Mouse (Mus musculus): ENCODE measurements around the gene Prmt7.
"Not testable (repeated sequence)": the region's sequence is repeated elsewhere in the genome, so short reads cannot be mapped to it uniquely, and the experiment has no call there.

The Prmt7 gene

DNA sequence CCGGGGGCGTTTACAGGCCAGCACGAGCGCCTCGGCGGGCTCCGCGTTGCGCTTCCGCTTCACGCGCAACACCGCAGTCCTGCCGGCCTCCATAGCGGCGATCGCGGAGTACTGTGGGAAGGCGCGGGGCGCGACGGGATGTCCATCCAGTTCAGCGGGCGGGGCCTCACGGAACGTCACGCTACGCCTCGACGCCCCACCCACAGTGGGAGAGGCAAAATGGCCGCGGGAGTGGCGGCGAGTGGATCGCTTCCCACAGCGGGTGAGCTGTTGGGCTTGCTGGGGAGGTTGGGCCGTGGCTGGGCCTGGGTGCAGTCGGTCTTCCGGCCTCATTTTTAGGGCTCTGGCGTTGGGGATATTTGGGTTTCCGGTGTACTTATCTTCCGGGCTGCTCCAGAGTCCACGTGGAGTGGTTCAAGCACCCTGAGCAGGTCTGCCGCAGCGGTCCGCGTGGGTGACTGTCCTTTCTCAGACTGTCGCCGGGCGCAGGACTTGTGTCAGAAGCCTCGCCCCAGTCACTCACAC is at the start of gene Prmt7, which contains the start of gene Slc7a6os:
Gene Prmt7 (plus strand): TSS at position 116 of the 525 bp plus-strand sequence.
Gene Slc7a6os (minus strand): TSS at position 115 of the 525 bp plus-strand sequence.
- DNase-seq, result peak; percentile 98

DNA sequence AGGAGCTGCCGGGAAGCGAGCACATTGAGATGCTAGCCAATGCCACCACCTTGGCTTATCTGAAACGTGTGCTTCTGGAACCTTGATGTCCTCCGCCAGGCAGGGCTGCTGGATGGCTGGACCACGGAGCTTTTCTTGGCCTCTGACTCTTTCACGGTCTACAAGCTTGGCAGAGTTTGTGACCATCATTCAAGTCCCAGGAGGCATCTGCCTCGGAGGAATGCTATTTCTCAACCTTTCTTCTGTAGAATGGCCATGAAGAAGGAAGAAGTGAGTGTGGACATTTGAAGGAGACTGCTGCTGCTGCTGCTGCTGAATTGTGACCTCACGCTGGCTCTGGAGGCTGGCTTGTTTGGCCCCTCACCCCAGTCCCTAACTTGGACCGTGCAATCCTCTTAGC is 47.5 kb upstream of the Prmt7 start:
- DNase-seq, result no peak

DNA sequence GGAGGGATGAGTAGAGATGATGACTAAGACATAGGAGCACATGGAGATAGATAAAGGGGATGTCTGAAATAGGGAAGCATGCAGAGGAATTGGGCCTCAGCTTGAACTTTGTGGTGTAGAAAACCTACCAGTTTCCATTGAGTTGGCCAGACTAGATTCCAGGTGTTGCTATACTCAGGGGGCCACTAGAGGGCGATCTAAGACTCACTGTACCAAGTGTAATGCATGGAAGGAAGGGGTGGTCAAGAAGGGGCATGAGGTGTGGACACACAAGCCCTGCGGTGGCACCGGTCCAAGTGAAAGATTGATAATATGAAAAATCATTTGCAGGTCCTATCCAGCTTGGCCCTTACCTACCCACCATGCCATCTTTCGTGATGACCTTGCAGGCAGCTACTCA is 45.3 kb upstream of the Prmt7 start:
- peak; percentile 88 to 91 for DNase-seq

DNA sequence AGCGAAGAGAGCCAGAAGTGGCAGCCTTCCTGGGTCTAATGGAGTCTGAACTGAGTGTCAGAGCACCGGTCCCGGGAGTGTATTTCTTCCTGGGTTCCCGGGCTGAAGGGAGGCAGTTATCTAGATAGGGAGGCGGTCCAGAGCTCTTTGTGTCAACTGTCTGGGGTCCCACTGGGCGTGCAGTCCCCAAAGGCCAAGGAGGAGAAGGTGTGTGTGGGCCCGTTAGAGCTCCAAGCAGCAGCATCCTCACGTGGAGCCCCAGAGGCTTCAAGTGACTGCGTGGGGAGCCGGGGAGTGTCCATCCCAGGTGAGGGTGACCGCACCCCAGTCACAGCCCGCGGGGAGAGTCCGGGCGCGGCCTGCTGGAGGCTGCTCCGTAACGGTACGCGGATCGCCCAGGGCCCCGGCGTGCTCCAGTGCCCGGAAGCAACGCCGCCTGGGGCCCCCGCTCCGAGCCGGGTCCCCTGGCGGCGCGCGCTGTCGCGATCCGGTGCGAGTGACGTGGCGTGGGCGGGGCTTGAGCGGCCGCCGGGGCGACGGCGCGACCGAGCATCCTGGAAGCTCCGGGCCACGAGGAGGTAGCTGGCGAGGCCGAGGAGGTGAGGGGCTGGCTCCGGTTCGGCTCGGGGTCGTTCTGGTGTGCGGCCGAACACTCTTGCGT is 42.2 kb upstream of the Prmt7 start, which contains the start of gene Slc7a6:
Gene Slc7a6 (plus strand): TSS at position 502 of the 661 bp plus-strand sequence.
- peak; percentile 92 to 94 for DNase-seq

DNA sequence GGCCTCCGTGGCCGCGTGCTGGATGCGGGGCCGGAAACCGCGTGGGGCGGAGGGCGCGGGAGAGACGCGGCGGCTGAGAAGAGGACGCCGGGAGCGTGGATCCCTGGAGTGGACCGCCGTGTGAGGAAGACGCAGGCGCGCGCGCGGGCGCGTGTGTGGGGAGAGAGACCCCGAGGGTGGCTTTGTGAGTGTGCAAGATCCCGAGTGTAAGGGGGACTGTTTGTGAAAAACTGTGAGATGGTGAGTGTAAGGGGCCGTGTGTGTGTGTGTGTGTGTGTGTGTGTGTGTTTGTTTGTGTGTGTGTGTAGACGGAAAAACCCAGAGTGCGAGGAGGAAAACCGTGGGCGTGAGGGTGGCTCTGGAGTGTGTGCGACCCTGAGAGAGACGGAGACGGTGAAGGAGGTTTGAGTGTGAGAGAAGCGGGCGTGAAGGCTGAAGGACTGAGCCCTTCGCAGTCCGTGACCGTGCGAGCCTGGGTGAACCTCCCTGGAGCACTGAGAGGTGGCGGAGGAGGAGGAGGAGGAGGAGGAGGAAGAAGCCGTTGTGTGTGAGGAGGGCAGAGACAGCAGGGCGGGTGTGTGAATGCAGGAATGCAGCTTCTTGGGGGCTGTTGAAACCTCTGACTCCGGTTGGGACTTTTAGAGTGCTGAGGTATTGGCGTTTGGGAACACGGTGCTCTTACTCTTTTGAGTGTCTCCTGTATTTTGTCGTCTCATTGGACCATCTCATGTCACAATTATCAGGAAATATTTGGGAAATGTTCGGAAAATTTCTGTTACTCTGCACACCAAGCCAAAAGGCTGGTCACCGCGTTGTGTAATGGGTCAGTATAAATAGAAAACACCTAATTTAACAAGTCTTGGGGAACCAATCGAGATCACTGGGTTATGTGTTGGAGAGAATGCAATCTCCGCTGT is 41.5 kb upstream of the Prmt7 start:
- no peak for DNase-seq

DNA sequence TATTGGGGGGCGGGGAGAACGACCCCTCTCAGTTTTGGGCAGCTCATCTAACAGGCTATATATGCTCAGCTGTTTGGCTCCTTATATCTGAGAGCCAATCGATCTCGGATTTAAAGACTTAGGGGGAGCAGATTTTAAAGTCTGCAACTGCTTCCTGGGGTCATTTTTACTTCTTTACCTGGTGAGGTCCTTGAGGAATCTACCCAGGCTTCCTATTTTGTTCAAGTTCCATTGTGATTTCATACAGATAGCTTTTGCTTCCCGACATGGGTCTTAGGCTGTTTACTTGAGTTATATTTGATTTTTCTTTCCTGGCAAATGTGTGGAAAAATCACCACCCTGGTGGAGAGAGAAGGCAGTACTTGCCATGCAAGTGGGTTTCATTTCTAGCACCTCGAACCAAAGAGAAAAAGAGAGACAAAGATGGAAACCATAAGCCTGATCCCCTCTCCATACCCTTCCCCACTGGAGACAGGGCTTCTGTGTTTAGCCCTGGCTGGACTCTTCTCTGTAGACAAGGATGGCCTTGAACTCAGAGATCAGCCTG is 40.7 kb upstream of the Prmt7 start:
- DNase-seq, result peak in 1 of 2 experiments; percentile 21

DNA sequence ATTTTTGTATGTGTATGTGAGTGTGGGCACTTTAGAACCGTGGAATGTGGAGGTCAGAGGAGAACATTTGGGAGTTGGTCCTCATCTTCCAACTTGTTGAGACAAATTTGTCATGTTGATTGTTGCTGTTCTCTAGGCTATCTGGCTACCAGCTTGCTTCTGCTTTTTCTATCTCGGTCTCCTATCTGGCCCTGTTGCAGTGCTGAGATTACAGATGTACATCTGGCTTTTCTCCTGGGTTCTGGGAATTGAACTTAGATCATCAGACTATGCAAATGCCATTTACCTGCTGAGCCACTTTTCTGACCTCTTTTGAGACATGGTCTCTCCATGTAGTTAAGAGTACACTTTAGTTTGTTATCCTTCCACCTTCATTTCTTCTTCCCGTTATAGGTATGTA is 37.2 kb upstream of the Prmt7 start:
- DNase-seq, result no peak

DNA sequence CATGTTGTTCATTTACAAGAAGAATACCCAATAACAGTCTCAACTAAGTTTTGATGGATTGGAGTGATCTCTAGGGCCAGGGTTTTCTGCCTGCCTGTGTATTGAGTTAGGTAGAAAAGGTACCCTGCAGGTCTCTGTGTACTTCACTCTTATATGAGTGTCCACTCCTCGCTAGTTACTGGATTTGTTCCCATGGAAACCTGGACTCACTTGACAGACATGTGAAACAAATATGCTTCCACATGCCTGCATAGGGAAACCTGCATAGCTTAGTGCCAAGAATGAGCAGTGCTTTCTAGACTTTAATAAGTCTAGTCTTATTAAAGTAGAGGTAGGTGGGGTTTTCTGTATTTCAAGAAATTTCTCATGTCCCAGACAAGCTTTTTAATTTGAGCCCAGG is 33.8 kb upstream of the Prmt7 start:
- DNase-seq, result no peak

DNA sequence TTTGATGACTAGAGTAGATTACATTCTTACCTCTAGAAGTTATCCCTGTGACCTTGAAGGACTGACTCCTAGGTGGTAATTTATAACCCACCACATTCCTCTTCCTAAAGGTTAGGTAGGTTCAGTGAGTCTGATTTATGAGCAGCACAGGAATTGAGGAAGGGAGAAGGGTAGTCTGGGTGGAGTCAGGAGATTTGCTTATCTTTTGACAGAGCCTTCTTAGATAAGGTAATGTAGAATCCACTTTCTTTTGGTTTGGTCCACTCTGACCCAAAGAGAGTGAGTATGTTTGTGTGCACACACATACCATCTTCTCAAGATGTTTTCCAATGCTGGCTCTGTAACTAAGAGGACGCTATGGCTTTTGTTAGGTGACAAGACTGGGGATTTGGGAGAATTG is 33.1 kb upstream of the Prmt7 start:
- no peak for DNase-seq

DNA sequence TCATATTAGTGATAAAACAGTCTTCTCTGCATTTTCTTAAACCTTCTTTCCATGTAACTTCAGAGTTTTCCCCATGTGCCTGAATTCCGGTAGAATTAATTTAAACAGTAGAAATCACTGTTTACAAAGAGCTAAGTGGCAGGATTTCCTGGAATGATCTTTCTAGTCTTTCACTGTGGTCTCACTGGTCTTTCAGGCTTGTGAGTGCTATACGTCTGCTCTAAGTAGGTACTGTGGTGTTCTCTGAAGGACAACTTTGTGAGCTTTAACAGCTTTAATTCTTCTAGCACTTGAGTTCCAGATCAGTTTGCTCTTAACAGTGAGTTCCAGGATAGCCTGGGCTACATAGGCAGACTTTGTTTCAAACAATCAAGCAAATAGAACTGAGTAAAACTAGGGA is 32.3 kb upstream of the Prmt7 start:
- DNase-seq, result no peak

DNA sequence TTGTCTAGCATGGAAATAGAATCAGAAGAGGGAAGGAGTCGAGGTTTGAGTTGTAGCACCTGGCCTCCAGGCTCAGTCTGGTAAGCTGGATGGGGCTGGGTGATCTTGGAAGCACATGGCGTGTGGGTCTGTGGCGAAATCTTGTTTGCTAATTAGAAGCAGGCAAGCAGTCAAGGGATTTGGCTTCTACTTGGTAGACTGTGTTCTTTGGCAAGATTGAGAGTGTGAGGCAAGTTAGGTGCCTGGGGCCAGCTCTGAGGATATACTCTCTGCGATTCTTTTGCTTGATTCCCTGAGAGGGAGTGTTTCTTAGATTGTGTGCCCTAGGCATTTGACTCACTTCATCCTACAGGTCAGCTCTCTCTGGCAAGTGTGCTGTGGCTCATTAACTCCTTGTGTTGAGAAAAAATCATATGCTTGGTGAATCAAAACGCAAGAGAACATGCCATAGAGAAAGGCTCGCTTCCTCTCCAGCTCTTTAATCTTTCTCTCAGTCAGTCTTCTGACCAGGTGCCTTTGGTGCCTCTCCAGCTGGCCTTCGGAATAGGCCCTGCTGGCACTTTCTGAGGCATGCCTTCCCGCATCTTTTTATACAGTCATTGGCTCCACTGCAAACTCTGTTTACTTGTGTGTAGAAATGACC is 25.0 kb upstream of the Prmt7 start:
- DNase-seq, result peak; percentile 53 to 56

DNA sequence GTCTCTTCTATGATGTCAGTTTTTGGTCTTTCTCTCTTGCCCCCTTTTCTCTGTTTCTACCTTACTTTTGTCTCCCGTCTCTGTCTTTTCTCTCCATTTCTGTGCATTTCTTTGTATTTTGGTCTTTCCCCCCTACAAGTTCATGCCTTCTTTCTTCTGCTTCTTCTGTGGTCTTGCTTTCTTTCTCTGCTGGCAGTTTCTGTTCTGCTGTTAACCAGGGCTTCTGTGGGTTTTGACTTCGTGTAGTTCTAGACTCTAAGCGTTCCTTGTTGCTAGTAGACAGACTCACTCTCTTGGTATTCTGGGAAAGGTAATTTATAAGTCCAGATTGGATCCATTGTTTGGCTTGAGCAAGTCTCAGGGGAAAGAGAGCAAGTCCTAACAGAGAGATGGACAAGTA is 24.3 kb upstream of the Prmt7 start:
- DNase-seq, result no peak

DNA sequence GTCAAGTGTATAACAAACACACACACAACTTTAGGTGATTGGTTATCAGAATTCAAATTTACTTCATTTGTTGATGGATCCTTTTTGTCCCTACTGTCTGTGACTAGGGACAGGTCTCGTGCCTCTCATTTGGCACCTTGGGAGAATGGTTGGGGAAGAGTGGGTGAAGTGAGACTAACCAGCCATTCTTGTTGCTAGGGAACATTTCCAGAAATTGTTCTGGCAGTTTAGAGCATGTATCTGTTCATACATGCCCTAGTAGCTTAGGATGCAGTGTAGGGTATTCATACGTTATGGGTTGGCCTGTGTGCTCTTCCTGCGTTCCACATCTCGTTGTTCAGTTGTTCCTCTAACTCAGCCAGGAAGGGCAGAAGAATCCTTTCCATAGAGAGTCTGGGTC is 21.6 kb upstream of the Prmt7 start:
- no peak for DNase-seq

DNA sequence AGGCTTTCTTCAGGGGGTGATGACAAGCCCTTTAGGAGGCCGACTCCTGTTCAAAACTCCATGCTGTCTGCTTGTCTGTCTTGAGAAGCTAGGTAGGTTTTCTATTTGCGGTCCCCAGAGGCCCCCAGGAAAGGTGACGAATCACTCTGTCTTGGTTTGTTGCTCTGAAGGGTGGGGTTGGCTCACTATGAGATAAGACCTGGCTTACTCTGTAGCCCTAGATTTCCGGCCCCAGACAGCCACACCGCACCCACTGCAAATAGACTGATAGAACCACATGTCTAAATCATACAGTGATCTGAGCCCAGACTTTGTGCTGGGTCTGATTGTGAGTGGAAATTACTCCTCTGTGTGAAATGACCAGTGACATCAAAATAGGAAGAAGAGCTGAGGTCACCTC is 19.1 kb upstream of the Prmt7 start:
- DNase-seq, result no peak

DNA sequence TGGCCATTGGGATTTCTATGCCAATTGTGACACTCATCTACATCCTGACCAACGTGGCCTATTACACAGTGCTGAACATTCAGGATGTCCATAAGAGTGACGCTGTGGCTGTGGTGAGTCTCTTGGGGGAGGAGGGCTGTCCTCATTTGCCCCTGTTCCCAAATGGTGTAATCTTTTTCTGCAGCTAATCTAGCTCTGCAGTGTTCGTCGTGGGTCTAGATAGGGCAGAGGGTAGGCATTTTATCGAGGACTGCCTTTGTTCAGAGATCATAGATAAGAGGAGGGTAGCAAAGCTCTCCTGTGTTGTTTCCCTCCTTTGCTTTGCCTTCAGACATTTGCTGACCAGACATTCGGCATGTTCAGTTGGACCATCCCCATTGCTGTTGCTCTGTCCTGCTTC is 17.6 kb upstream of the Prmt7 start:
- DNase-seq, result no peak

DNA sequence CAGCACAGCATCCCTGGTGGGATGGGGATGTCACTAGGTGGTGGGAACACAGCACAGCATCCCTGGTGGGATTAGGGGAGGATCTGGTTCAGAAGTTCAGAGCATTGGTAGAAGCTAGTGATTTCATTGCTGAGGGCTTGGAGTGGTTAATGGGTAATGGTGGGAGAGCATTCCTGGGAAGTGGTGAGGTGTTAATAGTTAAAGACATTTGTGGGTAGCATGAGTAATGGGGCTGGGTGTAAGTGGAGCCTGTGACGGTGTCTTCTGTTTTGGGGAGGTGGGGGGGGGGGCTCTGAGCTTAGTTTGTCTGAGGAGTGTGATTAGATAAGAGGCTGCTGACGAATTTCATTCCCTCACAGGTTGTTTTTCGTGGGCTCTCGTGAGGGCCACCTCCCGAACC is 16.7 kb upstream of the Prmt7 start:
- DNase-seq, result no peak

DNA sequence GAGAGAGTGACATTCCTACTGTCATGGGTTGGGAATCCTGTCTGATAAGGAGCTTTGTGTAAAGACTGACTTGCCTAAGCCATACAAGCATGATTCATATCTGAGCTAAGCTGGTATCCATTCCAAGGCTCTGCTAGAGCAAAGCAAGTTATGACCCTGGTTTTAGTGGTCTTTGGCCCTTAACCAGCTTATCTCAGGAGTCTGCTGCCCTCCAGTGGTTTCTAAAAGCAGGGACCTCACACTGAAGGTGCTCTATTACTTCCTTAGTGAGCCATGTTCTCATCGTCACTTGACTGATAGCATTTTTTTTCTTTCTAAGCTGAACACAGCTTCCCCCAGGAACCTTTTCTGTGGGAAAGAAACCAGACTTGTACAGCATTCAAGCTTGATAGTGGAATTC is 12.0 kb upstream of the Prmt7 start:
- peak; percentile 61 to 68 for DNase-seq

DNA sequence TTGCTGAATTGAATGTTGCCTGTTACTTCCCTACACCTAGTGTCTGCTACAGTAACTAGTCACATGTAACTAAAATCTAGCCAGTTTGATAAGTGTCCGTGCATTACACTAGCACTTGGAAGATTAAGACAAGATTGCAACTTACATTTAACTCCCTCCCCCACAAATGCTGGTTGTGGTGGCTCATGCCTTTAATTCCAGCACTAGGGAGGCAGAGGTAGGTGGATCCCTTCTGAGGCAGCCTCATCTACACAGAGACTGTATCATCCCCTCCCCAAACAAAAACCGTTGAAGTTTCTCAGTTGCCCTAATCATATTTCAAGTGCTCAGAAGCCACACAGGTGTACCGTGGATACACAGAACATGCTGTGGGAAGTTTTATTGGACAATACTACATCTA is 11.1 kb upstream of the Prmt7 start:
- DNase-seq, result not testable (repeated sequence)

DNA sequence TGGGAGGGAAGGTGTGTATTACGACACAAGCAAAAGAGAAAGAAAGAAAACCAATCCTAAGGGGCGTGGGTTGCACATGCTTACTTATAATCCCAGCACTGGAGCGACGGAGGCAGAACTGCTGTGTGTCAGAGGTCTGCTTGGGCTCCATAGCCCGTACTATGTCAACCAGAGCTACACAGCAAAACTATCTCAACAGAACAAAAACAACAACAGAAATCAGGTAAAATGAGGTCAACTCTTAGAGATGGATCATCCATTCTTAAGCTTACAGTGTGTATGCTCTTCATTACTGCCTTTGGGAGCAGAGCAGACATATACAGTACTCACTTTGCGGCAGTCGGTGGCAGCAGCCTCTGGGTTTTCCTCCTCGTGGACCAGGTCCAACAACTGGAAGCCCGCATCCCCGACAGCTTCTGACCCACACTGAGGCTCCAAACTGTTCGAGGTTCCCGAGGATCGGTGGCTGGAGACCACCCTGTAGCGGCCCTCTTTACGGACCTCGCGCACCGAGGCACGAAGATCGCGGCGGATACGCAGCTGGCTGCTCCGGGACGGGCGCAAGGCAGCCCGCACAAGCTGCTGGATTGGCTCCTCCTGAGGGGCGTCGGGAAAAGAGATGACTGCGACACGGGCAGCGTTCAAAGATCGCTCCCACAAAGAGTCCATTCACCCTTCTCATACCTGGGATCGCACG is 553 bp upstream of the Prmt7 start:
- DNase-seq, result peak; percentile 27 to 65

DNA sequence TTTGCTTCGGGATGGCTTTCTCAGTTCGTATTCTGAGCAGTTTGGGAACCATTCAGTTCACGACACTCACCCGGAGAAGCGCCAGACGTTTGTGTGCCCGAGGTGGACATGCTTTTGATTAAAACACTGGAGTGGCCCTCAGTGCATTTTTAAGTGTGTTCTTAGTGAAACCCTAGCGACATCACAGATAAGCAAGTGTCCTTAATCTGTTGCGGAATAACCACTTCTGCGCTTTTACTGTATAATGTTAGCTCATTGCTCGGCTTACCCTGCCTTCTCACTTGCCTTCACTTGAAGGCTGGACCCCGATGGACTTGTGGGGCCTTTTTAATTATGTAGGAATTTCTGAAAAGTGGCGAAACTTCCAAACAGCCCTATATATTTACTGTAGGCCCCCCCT is 685 bp downstream of the Prmt7 start:
- no peak for DNase-seq

DNA sequence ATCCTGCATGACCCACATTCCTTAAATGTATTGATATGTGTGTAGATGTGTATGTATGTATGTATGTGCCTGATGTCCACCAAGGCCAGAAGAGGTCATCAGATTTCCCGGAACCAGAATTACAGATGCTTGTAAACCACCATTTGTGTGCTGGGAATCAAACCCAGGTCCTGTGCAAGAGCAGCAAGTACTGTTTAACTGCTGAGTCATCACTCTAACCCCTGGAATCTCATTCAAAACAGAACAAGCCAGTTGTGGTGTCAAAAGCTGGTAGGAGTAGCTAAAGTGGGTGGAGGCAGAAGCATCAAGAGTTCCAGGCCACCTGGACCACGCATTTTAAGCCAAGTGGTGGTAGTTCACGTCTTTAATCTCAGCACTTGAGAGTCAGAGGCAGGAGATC is 3.2 kb downstream of the Prmt7 start:
- no peak for DNase-seq

DNA sequence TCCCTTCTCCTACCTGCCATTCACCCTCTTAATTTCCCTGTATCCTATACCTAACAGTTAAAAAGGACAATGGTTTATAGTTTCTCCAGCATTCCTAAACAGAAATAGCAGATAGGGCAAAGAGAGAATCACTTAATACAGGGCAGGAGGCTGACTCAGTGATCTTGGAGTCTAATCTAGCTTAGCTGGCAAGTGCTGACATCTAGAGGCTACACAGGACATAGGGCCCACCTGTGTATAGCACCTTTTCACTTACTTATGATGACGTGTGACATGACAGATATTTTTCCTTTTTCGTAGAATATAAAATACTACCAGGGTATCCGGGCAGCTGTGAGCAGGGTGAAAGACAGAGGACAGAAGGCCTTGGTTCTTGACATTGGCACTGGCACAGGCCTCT is 8.9 kb downstream of the Prmt7 start:
- no peak for DNase-seq

All from cerebellum, postnatal 10 days (tissue).